17 mouse cellular contexts compared by ENCODE assay signal in genomic region chr16:30720791-30721190, GRCm38 (mm10).
DNase-seq lines count a peak whose midpoint lies in the region; ATAC-seq lines count a peak whose summit lies in the region.
"Had no signal": no experiment of that assay in that cellular context is flagged by ENCODE, and none has a peak within 500 bp of the region (broad histone marks: within the 10 kb centered on the region; RNA-seq: fewer than 3 reads in every experiment).

No protein-coding gene starts in this region.

- H3K9ac ChIP-seq in hindbrain, embryonic 15.5 days = no peak overlapping the region
- no peak overlapping the region for H3K9ac ChIP-seq in hindbrain, embryonic 12.5 days
- no peak overlapping the region for H3K9ac ChIP-seq in neural tube, embryonic 13.5 days
- H3K9ac ChIP-seq in hindbrain, embryonic 16.5 days (ENCODE audit: low read depth, low read length) = no peak overlapping the region
- H3K9ac ChIP-seq: forebrain, embryonic 15.5 days; heart, embryonic 13.5 days had no signal

- no peaks in the 10 kb centered on the region for H3K4me1 ChIP-seq in hindbrain, embryonic 15.5 days (replicated peaks)
- H3K4me1 ChIP-seq in hindbrain, embryonic 12.5 days = no peaks in the 10 kb centered on the region
- peaks cover 7% of the 10 kb centered on the region for H3K4me1 ChIP-seq in neural tube, embryonic 13.5 days (replicated peaks)
- H3K4me1 ChIP-seq in hindbrain, embryonic 16.5 days (ENCODE audit: control insufficient read depth, insufficient read depth, low read depth, low read length) = no peaks in the 10 kb centered on the region
- H3K4me1 ChIP-seq: forebrain, embryonic 15.5 days had no signal

- no peak overlapping the region for H3K4me3 ChIP-seq in hindbrain, embryonic 15.5 days
- H3K4me3 ChIP-seq in hindbrain, embryonic 12.5 days = no peak overlapping the region
- no peak overlapping the region for H3K4me3 ChIP-seq in neural tube, embryonic 13.5 days
- H3K4me3 ChIP-seq in hindbrain, embryonic 16.5 days (ENCODE audit: low read length) = no peak overlapping the region
- H3K4me3 ChIP-seq: forebrain, embryonic 15.5 days; heart, embryonic 13.5 days had no signal

- no peak overlapping the region for H3K27ac ChIP-seq in hindbrain, embryonic 15.5 days (replicated peaks)
- H3K27ac ChIP-seq in hindbrain, embryonic 12.5 days = no peak overlapping the region
- no peak overlapping the region for H3K27ac ChIP-seq in neural tube, embryonic 13.5 days (replicated peaks)
- no peak overlapping the region for H3K27ac ChIP-seq in hindbrain, embryonic 16.5 days (ENCODE audit: low read depth, low read length)
- H3K27ac ChIP-seq: forebrain, embryonic 15.5 days; heart, embryonic 13.5 days had no signal

- H3K36me3 ChIP-seq in hindbrain, embryonic 15.5 days = no peaks in the 10 kb centered on the region
- no peaks in the 10 kb centered on the region for H3K36me3 ChIP-seq in hindbrain, embryonic 12.5 days
- H3K36me3 ChIP-seq in neural tube, embryonic 13.5 days = no peaks in the 10 kb centered on the region
- no peaks in the 10 kb centered on the region for H3K36me3 ChIP-seq in hindbrain, embryonic 16.5 days (ENCODE audit: control insufficient read depth, insufficient read depth, low read length)
- H3K36me3 ChIP-seq: forebrain, embryonic 15.5 days; heart, embryonic 13.5 days had no signal

- DNase-seq in neural tube, embryonic 10.5 days (ENCODE audit: extremely low spot score, low spot score) = no peak
- DNase-seq in adrenal gland, postnatal 25 days = no peak
- DNase-seq: adrenal gland, postnatal 10 days; cerebellum, adult 11-12 months; cerebellum, postnatal 36 days; heart, postnatal 4 days; kidney, adult 2 months; lung, postnatal 36 days had no signal

- no peak overlapping the region for H3K4me2 ChIP-seq in hindbrain, embryonic 15.5 days
- H3K4me2 ChIP-seq in hindbrain, embryonic 12.5 days (replicated peaks) = no peak overlapping the region
- no peak overlapping the region for H3K4me2 ChIP-seq in neural tube, embryonic 13.5 days
- H3K4me2 ChIP-seq in hindbrain, embryonic 16.5 days (ENCODE audit: low read length) = no peak overlapping the region
- H3K4me2 ChIP-seq: forebrain, embryonic 15.5 days; heart, embryonic 13.5 days; liver, embryonic 11.5 days; midbrain, embryonic 11.5 days had no signal

- 43% methylated on average over 6 of the region's 6 CpGs for WGBS in hindbrain, embryonic 15.5 days
- WGBS in hindbrain, embryonic 12.5 days = 46% methylated on average over 6 of the region's 6 CpGs
- WGBS in neural tube, embryonic 13.5 days = 32% methylated on average over 6 of the region's 6 CpGs
- WGBS in hindbrain, embryonic 16.5 days = 52% methylated on average over 6 of the region's 6 CpGs

- H3K27me3 ChIP-seq in hindbrain, embryonic 15.5 days = no peaks in the 10 kb centered on the region
- no peaks in the 10 kb centered on the region for H3K27me3 ChIP-seq in hindbrain, embryonic 12.5 days
- H3K27me3 ChIP-seq in neural tube, embryonic 13.5 days = no peaks in the 10 kb centered on the region
- H3K27me3 ChIP-seq in hindbrain, embryonic 16.5 days (replicated peaks; ENCODE audit: control insufficient read depth, insufficient read depth, low read length) = no peaks in the 10 kb centered on the region
- H3K27me3 ChIP-seq: forebrain, embryonic 15.5 days; heart, embryonic 13.5 days had no signal

- H3K9me3 ChIP-seq in hindbrain, embryonic 15.5 days = no peaks in the 10 kb centered on the region
- H3K9me3 ChIP-seq in hindbrain, embryonic 12.5 days (replicated peaks) = no peaks in the 10 kb centered on the region
- no peaks in the 10 kb centered on the region for H3K9me3 ChIP-seq in neural tube, embryonic 13.5 days
- H3K9me3 ChIP-seq in hindbrain, embryonic 16.5 days (ENCODE audit: control insufficient read depth, low read length) = no peaks in the 10 kb centered on the region
- H3K9me3 ChIP-seq: forebrain, embryonic 15.5 days; heart, embryonic 13.5 days had no signal

- ATAC-seq in hindbrain, embryonic 15.5 days (ENCODE audit: low FRiP score, low read depth) = peak; percentile 70; the same call in 1 of the 2 replicates
- no peak for ATAC-seq in hindbrain, embryonic 12.5 days (ENCODE audit: low FRiP score)
- peak; percentile 56; the same call in 1 of the 2 replicates for ATAC-seq in neural tube, embryonic 13.5 days (ENCODE audit: low read depth)
- ATAC-seq in hindbrain, embryonic 16.5 days = peak; percentile 55; the same call in 1 of the 2 replicates
- ATAC-seq in erythroblast, adult 5-6 weeks (replicated peaks; ENCODE audit: low FRiP score, poor library complexity, severe bottlenecking) = no peak
- ATAC-seq: forebrain, embryonic 15.5 days had no signal

Comparison
In these comparisons a context has a peak if more than half of its experiments do, and no peak if none do; other contexts are left out.
1. ATAC-seq: peak in hindbrain, embryonic 15.5 days (single experiment), neural tube, embryonic 13.5 days (single experiment) and hindbrain, embryonic 16.5 days (single experiment); none in hindbrain, embryonic 12.5 days (single experiment) and erythroblast, adult 5-6 weeks (single experiment).